Mouse (Mus musculus) ES-E14 (cell line): ENCODE measurements at regions not wholly inside any gene's neighbourhood (a gene's known extent, or its start where the extent isn't known, plus 50 kb on each side); places are given as distances from the start of the nearest gene placed in this dataset.

ENCODE experiments used
- CHD2 ChIP-seq: IDR thresholded peaks from 2 replicates; pipeline ENCODE4 v1.6.1; 2014; ENCODE audit warnings: mild to moderate bottlenecking, low read depth, low read length, inconsistent platforms
- ZC3H11A ChIP-seq: IDR thresholded peaks from 2 replicates; pipeline ENCODE4 v1.6.1; 2012; ENCODE audit warnings: low read depth, mild to moderate bottlenecking, inconsistent platforms, low read length, borderline replicate concordance

DNA sequence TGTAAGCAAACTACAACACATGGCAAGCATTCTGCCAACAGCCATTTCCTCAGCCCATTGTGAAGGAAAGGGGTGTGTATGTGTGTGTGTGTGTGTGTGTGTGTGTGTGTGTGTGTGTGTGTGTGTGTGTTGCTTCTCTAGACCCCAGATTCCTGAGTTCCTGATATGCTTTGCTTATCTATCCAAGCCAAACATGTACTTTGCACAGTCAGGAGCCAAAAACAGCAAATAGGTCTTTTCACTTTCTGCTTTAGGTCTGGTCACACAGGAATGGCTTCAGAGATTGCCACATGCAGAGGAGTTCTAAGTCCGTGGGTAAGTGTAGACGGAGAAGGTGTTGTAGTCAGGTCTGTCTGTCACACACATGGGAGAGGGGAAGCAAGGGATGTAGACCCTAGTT lies 216.7 kb downstream of the Sec61b start:
- TF ChIP-seq ZC3H11A (no peak), CHD2 (no peak)
